Mouse (Mus musculus) small intestine, adult 2 months (tissue): ENCODE results near the gene Stard7.

Experiments used
- CTCF ChIP-seq: fragments of 200-500 bp; IDR thresholded peaks from 2 replicates; pipeline ENCODE4 v1.5.1; 2012; ENCODE audit warnings: low read depth, mild to moderate bottlenecking, control low read depth, inconsistent platforms, low read length, moderate library complexity, mixed read lengths; ENCODE audit not compliant: insufficient replicate concordance, insufficient read length; ENCODE audit errors: extremely low read depth
- POLR2A ChIP-seq: fragments of 200-500 bp; IDR thresholded peaks from 2 replicates; pipeline ENCODE4 v1.6.1; 2012; ENCODE audit warnings: low read depth, mild to moderate bottlenecking, control low read depth, inconsistent platforms, low read length, moderate library complexity

- TF ChIP-seq CTCF = no peak
- no peak for TF ChIP-seq POLR2A
Observed at GRCm38 (mm10) chr2:127272806-127273205, 2.8 kb downstream of the Stard7 start.
